Mouse (Mus musculus): ENCODE results near the gene Olfr810. TPM values are rescaled to one million over a fixed set of nuclear protein-coding genes. Genes with fewer than 3 reads are reported as not detected.

Olfr810 gene
- polyA plus RNA-seq (2012; fragmentation: generic; extraction: Trizol) = not detected
- long read RNA-seq, experiment 1 = 0 reads
- long read RNA-seq, experiment 2 = 0 reads

DNA sequence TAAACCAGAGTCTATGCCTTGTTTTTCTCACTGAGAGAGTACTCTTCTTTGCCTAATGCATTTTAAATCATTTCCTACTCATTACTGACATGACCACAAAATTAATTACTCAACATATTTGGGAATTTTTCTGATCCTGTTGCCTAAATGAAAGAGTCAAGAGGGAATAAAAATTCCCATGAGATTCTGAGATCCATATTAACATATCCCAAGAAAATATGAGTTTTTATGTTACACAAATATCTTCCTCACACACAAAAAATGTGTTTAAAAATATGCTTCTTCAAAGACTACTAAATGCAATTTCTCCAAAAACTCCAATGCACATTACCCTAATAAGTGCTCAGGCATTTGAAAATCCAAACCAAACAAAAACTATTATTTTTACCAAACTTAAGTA is at the start of gene Olfr810:
Olfr810 (minus strand) TSS at position 101 of the 400 bp plus-strand sequence.
- no peak within 1 kb of the TSS for H3K4me3 ChIP-seq (ENCODE audit: insufficient read depth, poor library complexity, severe bottlenecking)
- no peaks in the 10 kb centered on the region for H3K36me3 ChIP-seq (ENCODE audit: control insufficient read depth, insufficient read depth)
- no peaks in the 10 kb centered on the region for H3K79me3 ChIP-seq (ENCODE audit: low read depth)
- no peaks in the 10 kb centered on the region for H3K27me3 ChIP-seq (ENCODE audit: control insufficient read depth, insufficient read depth, insufficient read length)
- TF ChIP-seq MYOD1 (IDR thresholded peaks at IDR 0.05; ENCODE audit: control insufficient read depth, insufficient read length, low read depth) (no peak), FOSL1 (IDR thresholded peaks at IDR 0.05; ENCODE audit: insufficient read depth, low read length, poor library complexity, severe bottlenecking) (no peak), CEBPB (IDR thresholded peaks at IDR 0.05; ENCODE audit: low read depth) (no peak), CTCF (IDR thresholded peaks at IDR 0.05; ENCODE audit: control insufficient read depth, insufficient read depth, insufficient read length) (no peak), MAX (IDR thresholded peaks at IDR 0.05) (no peak), USF1 (IDR thresholded peaks at IDR 0.05; ENCODE audit: low read depth) (no peak), MYOG (IDR thresholded peaks at IDR 0.05; ENCODE audit: control insufficient read depth, extremely low read depth, insufficient read length) (no peak)
- H3ac ChIP-seq (ENCODE audit: control insufficient read depth, insufficient read length, low read depth) = no peak within 1 kb of the TSS
- no peaks in the 10 kb centered on the region for H3K79me2 ChIP-seq (ENCODE audit: control insufficient read depth, insufficient read depth)

DNA sequence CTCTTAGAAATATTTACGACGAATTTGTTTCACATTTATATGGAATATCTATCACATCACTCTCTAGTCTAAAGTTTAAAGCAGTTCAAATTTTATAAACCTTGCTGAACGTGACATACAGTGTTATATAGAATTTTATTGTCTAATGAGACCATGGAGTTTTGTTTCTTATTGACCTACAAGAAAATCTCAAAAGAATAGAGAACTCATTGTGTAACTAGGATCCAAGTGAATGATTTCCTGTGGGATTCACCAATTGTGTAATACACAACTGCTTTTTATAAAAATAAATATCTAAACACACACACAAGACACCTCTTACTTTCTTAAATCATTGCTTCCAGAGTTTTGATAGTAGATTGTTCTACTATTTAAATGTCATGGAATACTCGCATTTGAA is 9.6 kb upstream of the Olfr810 start, which contains the start of gene Olfr811:
Olfr811 (minus strand) TSS at position 101 of the 400 bp plus-strand sequence.
- Histone ChIP-seq H3K79me2 (ENCODE audit: control insufficient read depth, insufficient read depth) (no peaks in the 10 kb centered on the region), H3K79me3 (ENCODE audit: low read depth) (no peaks in the 10 kb centered on the region), H3K36me3 (ENCODE audit: control insufficient read depth, insufficient read depth) (no peaks in the 10 kb centered on the region), H3ac (ENCODE audit: control insufficient read depth, insufficient read length, low read depth) (no peak within 1 kb of the TSS), H3K4me3 (ENCODE audit: insufficient read depth, poor library complexity, severe bottlenecking) (no peak within 1 kb of the TSS), H3K27me3 (ENCODE audit: control insufficient read depth, insufficient read depth, insufficient read length) (no peaks in the 10 kb centered on the region)
- TF ChIP-seq MYOG (IDR thresholded peaks at IDR 0.05; ENCODE audit: control insufficient read depth, extremely low read depth, insufficient read length) = no peak
- no peak for TF ChIP-seq CEBPB (IDR thresholded peaks at IDR 0.05; ENCODE audit: low read depth)
- no peak for TF ChIP-seq MYOD1 (IDR thresholded peaks at IDR 0.05; ENCODE audit: control insufficient read depth, insufficient read length, low read depth)
- no peak for TF ChIP-seq MAX (IDR thresholded peaks at IDR 0.05)
- TF ChIP-seq USF1 (IDR thresholded peaks at IDR 0.05; ENCODE audit: low read depth) = no peak
- no peak for TF ChIP-seq FOSL1 (IDR thresholded peaks at IDR 0.05; ENCODE audit: insufficient read depth, low read length, poor library complexity, severe bottlenecking)
- TF ChIP-seq CTCF (IDR thresholded peaks at IDR 0.05; ENCODE audit: control insufficient read depth, insufficient read depth, insufficient read length) = no peak

- Histone ChIP-seq H3ac (ENCODE audit: control insufficient read depth, insufficient read length, low read depth) (no peak overlapping the region), H3K4me3 (ENCODE audit: insufficient read depth, poor library complexity, severe bottlenecking) (no peak overlapping the region), H3K79me3 (ENCODE audit: low read depth) (no peaks in the 10 kb centered on the region), H3K27me3 (ENCODE audit: control insufficient read depth, insufficient read depth, insufficient read length) (no peaks in the 10 kb centered on the region), H3K36me3 (ENCODE audit: control insufficient read depth, insufficient read depth) (no peaks in the 10 kb centered on the region), H3K79me2 (ENCODE audit: control insufficient read depth, insufficient read depth) (no peaks in the 10 kb centered on the region)
- peak; percentile 15 for TF ChIP-seq MYOD1 (IDR thresholded peaks at IDR 0.05; ENCODE audit: control insufficient read depth, insufficient read length, low read depth)
- no peak for TF ChIP-seq USF1 (IDR thresholded peaks at IDR 0.05; ENCODE audit: low read depth)
These were observed 16.6 kb downstream of the Olfr810 start for GRCm38 (mm10) chr10:129778123-129778522.

DNA sequence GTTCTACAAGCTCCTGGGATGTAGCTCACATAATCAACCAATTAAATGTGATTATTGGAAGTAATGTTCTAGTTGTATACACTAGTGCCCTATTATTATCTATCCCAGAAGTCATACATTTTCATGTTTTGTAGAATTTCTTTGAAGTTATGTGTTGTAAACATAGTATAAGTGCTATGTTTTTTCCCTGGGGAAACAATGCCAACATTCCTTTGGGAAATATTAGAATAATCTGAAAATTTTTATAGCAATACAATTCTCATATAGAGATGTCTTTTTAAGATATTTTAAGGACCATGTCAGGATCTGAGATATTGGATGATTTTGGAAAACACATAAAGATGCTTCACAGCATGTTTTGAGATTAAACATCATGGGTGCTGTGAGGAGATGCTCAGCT is 20.4 kb downstream of the Olfr810 start, which contains the start of gene Olfr809:
Olfr809 (plus strand) TSS at position 301 of the 400 bp plus-strand sequence.
- H3K27me3 ChIP-seq (ENCODE audit: control insufficient read depth, insufficient read depth, insufficient read length) = no peaks in the 10 kb centered on the region
- H3ac ChIP-seq (ENCODE audit: control insufficient read depth, insufficient read length, low read depth) = no peak within 1 kb of the TSS
- H3K4me3 ChIP-seq (ENCODE audit: insufficient read depth, poor library complexity, severe bottlenecking) = no peak within 1 kb of the TSS
- no peak for TF ChIP-seq CEBPB (IDR thresholded peaks at IDR 0.05; ENCODE audit: low read depth)
- no peak for TF ChIP-seq MYOD1 (IDR thresholded peaks at IDR 0.05; ENCODE audit: control insufficient read depth, insufficient read length, low read depth)
- no peak for TF ChIP-seq CTCF (IDR thresholded peaks at IDR 0.05; ENCODE audit: control insufficient read depth, insufficient read depth, insufficient read length)
- no peak for TF ChIP-seq FOSL1 (IDR thresholded peaks at IDR 0.05; ENCODE audit: insufficient read depth, low read length, poor library complexity, severe bottlenecking)
- H3K79me3 ChIP-seq (ENCODE audit: low read depth) = no peaks in the 10 kb centered on the region
- H3K36me3 ChIP-seq (ENCODE audit: control insufficient read depth, insufficient read depth) = no peaks in the 10 kb centered on the region
- no peaks in the 10 kb centered on the region for H3K79me2 ChIP-seq (ENCODE audit: control insufficient read depth, insufficient read depth)

DNA sequence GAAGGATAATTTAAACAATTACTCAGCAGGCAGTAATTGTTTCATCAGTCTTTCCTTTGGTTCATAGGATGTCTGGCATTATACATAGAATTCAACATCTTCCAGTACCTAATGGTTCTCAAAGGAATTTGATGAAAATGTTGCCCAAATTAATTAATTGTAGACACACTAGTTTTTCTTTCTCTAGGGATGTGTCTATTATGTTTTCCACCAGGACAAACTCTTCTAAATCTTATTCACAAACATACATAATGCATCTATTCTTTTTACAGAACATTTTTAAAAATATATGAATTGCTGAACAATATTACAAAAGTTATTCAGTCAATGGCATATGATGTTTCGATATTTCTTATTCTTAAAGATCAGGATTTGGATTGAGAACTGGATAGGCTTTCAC is 29.5 kb downstream of the Olfr810 start, which contains the start of gene Olfr808:
Olfr808 (plus strand) TSS at position 301 of the 400 bp plus-strand sequence.
- Histone ChIP-seq H3K79me3 (ENCODE audit: low read depth) (no peaks in the 10 kb centered on the region), H3K79me2 (ENCODE audit: control insufficient read depth, insufficient read depth) (no peaks in the 10 kb centered on the region), H3K27me3 (ENCODE audit: control insufficient read depth, insufficient read depth, insufficient read length) (no peaks in the 10 kb centered on the region), H3ac (ENCODE audit: control insufficient read depth, insufficient read length, low read depth) (no peak within 1 kb of the TSS), H3K4me3 (ENCODE audit: insufficient read depth, poor library complexity, severe bottlenecking) (no peak within 1 kb of the TSS), H3K36me3 (ENCODE audit: control insufficient read depth, insufficient read depth) (no peaks in the 10 kb centered on the region)
- no peak for TF ChIP-seq FOSL1 (IDR thresholded peaks at IDR 0.05; ENCODE audit: insufficient read depth, low read length, poor library complexity, severe bottlenecking)
- no peak for TF ChIP-seq MAX (IDR thresholded peaks at IDR 0.05)
- no peak for TF ChIP-seq CEBPB (IDR thresholded peaks at IDR 0.05; ENCODE audit: low read depth)
- no peak for TF ChIP-seq USF1 (IDR thresholded peaks at IDR 0.05; ENCODE audit: low read depth)
- no peak for TF ChIP-seq CTCF (IDR thresholded peaks at IDR 0.05; ENCODE audit: control insufficient read depth, insufficient read depth, insufficient read length)
- no peak for TF ChIP-seq MYOD1 (IDR thresholded peaks at IDR 0.05; ENCODE audit: control insufficient read depth, insufficient read length, low read depth)
- TF ChIP-seq MYOG (IDR thresholded peaks at IDR 0.05; ENCODE audit: control insufficient read depth, extremely low read depth, insufficient read length) = no peak

DNA sequence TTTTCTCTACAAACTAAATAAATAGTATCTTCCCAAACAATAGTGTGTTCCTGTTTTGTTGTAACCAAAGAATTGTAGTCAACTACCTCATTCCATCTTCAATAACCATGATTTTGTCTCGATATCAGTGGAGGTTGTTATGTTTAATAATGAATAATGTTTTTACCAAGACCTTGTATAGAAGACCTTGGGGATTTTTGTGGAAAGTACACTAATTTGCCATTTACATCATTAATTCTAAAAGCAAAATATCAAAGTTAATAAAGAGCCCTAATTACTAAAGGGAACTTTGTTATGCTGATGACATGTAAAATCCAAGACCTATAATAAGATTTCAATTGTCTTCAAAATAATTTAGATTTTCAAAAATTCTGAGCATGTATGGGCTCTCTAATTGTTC is 37.0 kb downstream of the Olfr810 start, which contains the start of gene Olfr807:
Olfr807 (minus strand) TSS at position 101 of the 400 bp plus-strand sequence.
- H3K27me3 ChIP-seq (ENCODE audit: control insufficient read depth, insufficient read depth, insufficient read length) = no peaks in the 10 kb centered on the region
- TF ChIP-seq MYOG (IDR thresholded peaks at IDR 0.05; ENCODE audit: control insufficient read depth, extremely low read depth, insufficient read length) (no peak), USF1 (IDR thresholded peaks at IDR 0.05; ENCODE audit: low read depth) (no peak), CEBPB (IDR thresholded peaks at IDR 0.05; ENCODE audit: low read depth) (no peak), MYOD1 (IDR thresholded peaks at IDR 0.05; ENCODE audit: control insufficient read depth, insufficient read length, low read depth) (no peak), CTCF (IDR thresholded peaks at IDR 0.05; ENCODE audit: control insufficient read depth, insufficient read depth, insufficient read length) (no peak), FOSL1 (IDR thresholded peaks at IDR 0.05; ENCODE audit: insufficient read depth, low read length, poor library complexity, severe bottlenecking) (no peak), MAX (IDR thresholded peaks at IDR 0.05) (no peak)
- no peaks in the 10 kb centered on the region for H3K79me2 ChIP-seq (ENCODE audit: control insufficient read depth, insufficient read depth)
- no peak within 1 kb of the TSS for H3ac ChIP-seq (ENCODE audit: control insufficient read depth, insufficient read length, low read depth)
- no peaks in the 10 kb centered on the region for H3K79me3 ChIP-seq (ENCODE audit: low read depth)
- no peaks in the 10 kb centered on the region for H3K36me3 ChIP-seq (ENCODE audit: control insufficient read depth, insufficient read depth)
- H3K4me3 ChIP-seq (ENCODE audit: insufficient read depth, poor library complexity, severe bottlenecking) = no peak within 1 kb of the TSS
